Mouse (Mus musculus) midbrain, embryonic 10.5 days (tissue): Measurements from ENCODE around the gene Wipf3. TPM values are rescaled to one million over a fixed set of nuclear protein-coding genes. Genes with fewer than 3 reads are reported as not detected.

Experiments used
- DNase-seq: peaks from one replicate; pipeline ENCODE4 v3.0.0-alpha.2; 2017; ENCODE audit warnings: low spot score
- H3K27ac ChIP-seq: fragments of 300-500 bp; sonication (generic); replicated peaks from 2 replicates; pipeline ENCODE4 v1.5.1; 2016; ENCODE audit warnings: mild to moderate bottlenecking
- H3K27me3 ChIP-seq: fragments of 300-500 bp; sonication (generic); 2 replicates; pipeline ENCODE4 v1.6.1; 2016; ENCODE audit warnings: low read depth, mild to moderate bottlenecking; ENCODE audit not compliant: poor library complexity, severe bottlenecking
- H3K36me3 ChIP-seq: fragments of 300-500 bp; sonication (generic); 2 replicates; pipeline ENCODE4 v1.6.1; 2016; ENCODE audit warnings: mild to moderate bottlenecking, moderate library complexity
- H3K4me1 ChIP-seq: fragments of 300-500 bp; sonication (generic); 2 replicates; pipeline ENCODE4 v1.6.1; 2016
- H3K4me3 ChIP-seq: fragments of 300-500 bp; sonication (generic); 2 replicates; pipeline ENCODE4 v1.5.1; 2016; ENCODE audit warnings: mild to moderate bottlenecking, moderate library complexity
- H3K9me3 ChIP-seq: fragments of 300-500 bp; sonication (generic); replicated peaks from 2 replicates; pipeline ENCODE4 v1.6.1; 2016; ENCODE audit warnings: mild to moderate bottlenecking
- WGBS: fragments of 180-500 bp; shearing (Covaris S2); methylation state at CpG from one replicate; pipeline ENCODE4 v1.1.7; 2016; 5-methylcytosine and 5-hydroxymethylcytosine counted together
- polyA plus RNA-seq: library from polyadenylated mRNA; unstranded; fragments of >200 nt; fragmentation: Nextera tagmentation; extraction: Ambion mirVana; gene quantifications from 2 replicates; pipeline ENCODE4 v1.2.1, GENCODE M21; 2016

Wipf3 gene
- polyA plus RNA-seq, 1 experiment from 2014 or later, result 0.30 TPM

DNA sequence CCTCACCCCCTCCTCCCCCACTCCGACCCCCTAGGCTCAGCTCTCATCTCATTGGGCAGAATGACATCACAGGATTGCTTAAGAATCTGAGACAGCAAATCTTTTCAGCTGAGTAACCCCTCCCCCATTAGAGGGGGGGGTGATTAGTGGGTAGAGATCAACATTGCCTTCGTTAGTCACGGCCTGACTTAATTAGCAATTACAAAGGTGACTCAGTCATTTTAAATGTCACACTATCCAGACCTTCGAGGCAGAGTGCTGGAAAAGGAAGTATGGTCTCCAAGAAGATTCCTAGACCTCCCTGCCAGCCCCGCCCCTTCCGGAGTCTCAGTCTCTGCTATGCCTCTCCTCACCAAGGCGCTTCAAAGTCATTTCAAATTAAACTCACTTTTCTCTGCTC is 6.3 kb downstream of the Wipf3 start:
- no peak for DNase-seq
- Histone ChIP-seq H3K27ac (no peak overlapping the region), H3K36me3 (no peaks in the 10 kb centered on the region), H3K4me3 (no peak overlapping the region), H3K27me3 (peaks cover 17% of the 10 kb centered on the region), H3K4me1 (peaks cover 40% of the 10 kb centered on the region), H3K9me3 (no peaks in the 10 kb centered on the region)
- 47% methylated on average over 7 of the region's 7 CpGs for WGBS

DNA sequence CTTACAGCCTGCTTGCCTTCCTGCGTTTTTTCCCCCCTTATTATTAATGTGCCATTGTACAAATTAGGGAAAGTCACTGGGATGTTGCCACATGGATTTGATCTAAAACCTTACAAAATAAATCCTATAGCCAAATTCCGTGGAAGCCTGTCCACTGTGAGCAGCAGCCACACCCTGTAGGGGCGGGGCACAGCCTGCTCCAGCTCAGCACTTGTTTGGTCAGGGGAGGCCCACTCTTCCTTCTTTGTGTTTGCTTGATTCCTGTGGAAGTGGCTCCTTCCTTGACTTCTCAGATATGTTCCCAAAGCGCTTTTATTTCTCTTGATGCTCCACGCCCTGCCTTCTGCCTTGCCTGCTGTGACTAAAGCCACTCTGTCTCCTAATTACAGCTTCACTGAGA is 6.9 kb downstream of the Wipf3 start:
- H3K36me3 ChIP-seq, result no peaks in the 10 kb centered on the region
- H3K27ac ChIP-seq, result no peak overlapping the region
- no peak for DNase-seq
- peaks cover 11% of the 10 kb centered on the region for H3K27me3 ChIP-seq
- no peaks in the 10 kb centered on the region for H3K9me3 ChIP-seq
- WGBS, result 75% methylated on average over 5 of the region's 5 CpGs
- peaks cover 40% of the 10 kb centered on the region for H3K4me1 ChIP-seq
- no peak overlapping the region for H3K4me3 ChIP-seq

DNA sequence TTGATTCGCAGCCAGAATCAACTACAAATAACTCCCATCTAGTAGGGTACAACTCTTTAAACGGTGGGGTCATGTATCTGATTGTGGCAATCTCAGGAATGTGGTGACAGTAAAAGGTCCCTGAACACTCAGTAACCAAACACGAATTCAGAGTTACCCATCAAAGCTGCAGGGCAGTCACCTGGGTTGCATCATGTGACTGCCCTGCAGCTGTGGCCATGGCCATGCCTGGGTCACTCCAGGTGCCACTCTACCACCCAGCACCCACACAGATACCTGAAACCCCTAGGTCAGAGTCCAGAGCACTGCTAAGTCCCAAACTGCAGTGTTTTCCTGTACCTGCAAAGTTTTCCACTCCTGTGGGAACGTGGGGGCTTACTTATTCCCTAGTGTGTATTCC is 9.1 kb downstream of the Wipf3 start:
- Histone ChIP-seq H3K4me3 (no peak overlapping the region), H3K27ac (no peak overlapping the region), H3K9me3 (no peaks in the 10 kb centered on the region), H3K27me3 (no peaks in the 10 kb centered on the region), H3K36me3 (no peaks in the 10 kb centered on the region), H3K4me1 (peaks cover 25% of the 10 kb centered on the region)
- WGBS, result 82% methylated on average over 4 of the region's 4 CpGs
- no peak for DNase-seq

DNA sequence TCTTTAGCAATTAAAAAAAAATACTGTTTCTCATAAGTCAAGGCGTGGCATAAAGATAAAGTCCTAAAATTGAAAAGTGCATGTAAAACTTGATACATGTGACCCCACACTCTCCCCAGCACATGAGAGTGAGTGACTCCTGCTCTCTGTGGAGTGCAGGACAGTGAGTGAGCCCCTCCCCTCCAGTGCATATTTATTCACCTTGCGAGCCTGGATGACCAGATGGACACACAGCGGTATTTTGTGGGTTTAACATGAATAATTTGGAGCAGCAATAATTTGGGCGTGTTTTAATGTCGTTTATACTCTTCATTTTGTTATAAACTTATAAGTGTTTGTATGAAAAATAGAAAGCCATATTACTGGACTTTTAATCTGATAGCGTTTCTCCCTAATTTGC is 11.3 kb downstream of the Wipf3 start:
- H3K36me3 ChIP-seq, result no peaks in the 10 kb centered on the region
- peaks cover 11% of the 10 kb centered on the region for H3K4me1 ChIP-seq
- WGBS, result 92% methylated on average over 6 of the region's 6 CpGs
- H3K27me3 ChIP-seq, result no peaks in the 10 kb centered on the region
- DNase-seq, result no peak
- no peaks in the 10 kb centered on the region for H3K9me3 ChIP-seq
- no peak overlapping the region for H3K4me3 ChIP-seq
- no peak overlapping the region for H3K27ac ChIP-seq

DNA sequence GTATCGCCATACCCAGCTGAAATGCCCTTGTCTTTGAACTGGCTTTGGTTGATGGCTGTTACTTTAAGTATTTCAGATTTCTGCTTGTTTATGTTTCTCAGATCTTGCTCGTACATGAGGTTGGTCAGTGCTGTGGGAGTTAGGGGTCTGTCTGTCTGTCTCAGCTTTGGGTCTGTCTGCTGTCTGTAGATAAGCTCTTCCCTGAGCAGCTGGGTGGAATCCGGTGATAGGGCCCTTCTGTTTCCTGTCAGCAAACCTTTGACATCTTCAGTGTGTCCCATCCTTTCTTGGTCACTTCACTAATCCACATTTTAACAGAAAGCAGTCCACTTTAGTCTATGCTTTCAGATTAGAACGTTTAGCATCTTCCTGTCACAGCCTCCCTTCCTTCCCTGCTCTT is 14.3 kb downstream of the Wipf3 start:
- 83% methylated on average over 4 of the region's 4 CpGs for WGBS
- Histone ChIP-seq H3K27ac (no peak overlapping the region), H3K4me3 (no peak overlapping the region), H3K4me1 (0 out of 2 replicates have a peak, but pooled peaks cover 3% of the 10 kb centered on the region), H3K9me3 (no peaks in the 10 kb centered on the region), H3K36me3 (no peaks in the 10 kb centered on the region), H3K27me3 (no peaks in the 10 kb centered on the region)
- no peak for DNase-seq

DNA sequence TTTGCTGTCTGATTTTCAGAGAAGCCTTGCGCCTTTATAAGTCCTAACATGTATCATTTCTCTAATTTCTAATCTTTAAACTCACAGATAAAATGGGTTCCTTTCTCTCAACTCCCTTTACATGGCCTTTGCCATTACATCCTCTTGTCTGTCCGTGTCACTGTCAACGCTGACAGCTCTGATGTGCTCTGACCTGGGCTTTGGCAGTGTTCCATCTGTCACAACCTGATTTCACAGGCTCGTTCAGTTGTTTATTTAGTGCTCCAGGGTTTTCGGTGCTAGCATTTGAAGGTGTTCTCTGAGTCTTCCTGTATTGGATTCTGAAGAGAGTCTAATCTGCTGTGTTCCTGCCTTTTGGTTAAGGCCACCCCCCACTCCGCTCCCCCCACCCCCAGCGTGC is 14.7 kb downstream of the Wipf3 start:
- H3K4me1 ChIP-seq, result 0 out of 2 replicates have a peak, but pooled peaks cover 3% of the 10 kb centered on the region
- DNase-seq, result no peak
- no peaks in the 10 kb centered on the region for H3K27me3 ChIP-seq
- no peaks in the 10 kb centered on the region for H3K36me3 ChIP-seq
- H3K9me3 ChIP-seq, result no peaks in the 10 kb centered on the region
- 81% methylated on average over 7 of the region's 7 CpGs for WGBS
- H3K27ac ChIP-seq, result no peak overlapping the region
- H3K4me3 ChIP-seq, result no peak overlapping the region

DNA sequence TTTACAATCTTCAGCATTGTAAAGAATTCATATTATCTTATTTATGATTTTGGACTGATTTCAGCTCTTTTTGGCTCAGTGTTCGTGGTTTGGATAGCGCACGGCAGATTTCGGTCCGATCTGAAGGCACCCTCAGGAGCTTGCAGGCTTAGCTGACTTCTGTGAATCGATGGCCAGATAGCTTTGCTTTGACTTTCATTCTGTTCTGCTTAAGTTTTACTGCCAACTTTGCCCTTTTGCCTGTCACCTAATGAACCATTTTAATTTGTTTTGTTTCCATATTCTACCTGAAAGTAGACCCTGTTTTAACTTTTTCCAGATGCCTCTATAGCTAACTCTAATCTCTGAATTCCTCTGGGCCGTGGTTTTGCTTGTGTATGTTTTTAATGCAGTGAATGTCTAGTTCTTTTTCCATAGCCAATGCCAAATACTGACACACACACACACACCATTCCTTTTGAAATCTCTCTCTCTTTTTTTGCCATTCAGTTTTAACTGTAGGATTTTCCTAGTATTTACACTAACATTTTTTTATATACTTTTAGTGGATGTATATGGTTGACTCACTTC is 15.9 kb downstream of the Wipf3 start:
- DNase-seq, result no peak
- H3K27me3 ChIP-seq, result no peaks in the 10 kb centered on the region
- H3K36me3 ChIP-seq, result no peaks in the 10 kb centered on the region
- no peak overlapping the region for H3K4me3 ChIP-seq
- H3K9me3 ChIP-seq, result no peaks in the 10 kb centered on the region
- peaks cover 4% of the 10 kb centered on the region; the same call in 1 of the 2 replicates for H3K4me1 ChIP-seq
- H3K27ac ChIP-seq, result no peak overlapping the region
- WGBS, result 90% methylated on average over 7 of the region's 7 CpGs

DNA sequence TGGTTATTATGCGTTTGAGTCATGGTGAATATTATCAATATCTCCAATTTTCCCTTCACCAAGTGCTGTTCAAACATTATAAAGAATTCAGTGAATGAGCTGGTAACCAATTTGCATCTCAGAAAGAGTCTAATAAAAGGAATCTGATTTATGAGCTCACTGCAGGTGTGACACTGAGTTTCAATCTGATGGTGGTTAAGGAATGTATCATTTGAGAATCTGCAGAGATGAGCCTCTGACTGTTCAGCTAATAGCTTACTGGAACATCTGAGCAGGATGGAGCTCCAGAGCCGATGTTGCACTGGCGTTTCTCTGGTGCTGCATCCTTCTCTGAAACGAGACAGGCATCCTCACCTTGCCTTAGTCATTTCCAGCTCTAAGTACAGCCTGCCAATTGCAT is 17.9 kb downstream of the Wipf3 start:
- no peak for DNase-seq
- 84% methylated on average over 4 of the region's 4 CpGs for whole genome bisulfite sequencing
- Histone ChIP-seq H3K27me3 (no peaks in the 10 kb centered on the region), H3K36me3 (no peaks in the 10 kb centered on the region), H3K27ac (no peak overlapping the region), H3K9me3 (no peaks in the 10 kb centered on the region), H3K4me1 (peaks cover 9% of the 10 kb centered on the region; the same call in 1 of the 2 replicates), H3K4me3 (no peak overlapping the region)

DNA sequence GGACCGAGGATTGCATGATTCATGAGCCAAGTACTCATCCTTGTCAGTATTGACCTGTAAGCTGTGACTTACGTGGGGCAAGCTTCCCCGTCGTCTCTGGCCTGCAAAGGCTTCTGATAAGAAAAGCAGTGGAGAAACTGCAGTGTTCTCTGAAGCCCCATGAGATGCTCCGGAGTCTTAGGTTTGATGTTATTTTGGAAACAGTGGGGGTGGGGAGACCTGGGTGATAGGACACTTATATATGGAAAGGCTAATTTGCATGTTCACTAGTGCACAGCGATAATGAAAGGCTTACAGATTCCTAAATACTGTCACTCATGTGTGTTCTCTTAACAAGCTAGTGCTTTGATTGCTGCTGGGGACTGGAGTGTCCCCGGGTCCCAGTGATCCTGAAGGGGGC is 30.3 kb downstream of the Wipf3 start:
- no peak for DNase-seq
- no peak overlapping the region for H3K27ac ChIP-seq

DNA sequence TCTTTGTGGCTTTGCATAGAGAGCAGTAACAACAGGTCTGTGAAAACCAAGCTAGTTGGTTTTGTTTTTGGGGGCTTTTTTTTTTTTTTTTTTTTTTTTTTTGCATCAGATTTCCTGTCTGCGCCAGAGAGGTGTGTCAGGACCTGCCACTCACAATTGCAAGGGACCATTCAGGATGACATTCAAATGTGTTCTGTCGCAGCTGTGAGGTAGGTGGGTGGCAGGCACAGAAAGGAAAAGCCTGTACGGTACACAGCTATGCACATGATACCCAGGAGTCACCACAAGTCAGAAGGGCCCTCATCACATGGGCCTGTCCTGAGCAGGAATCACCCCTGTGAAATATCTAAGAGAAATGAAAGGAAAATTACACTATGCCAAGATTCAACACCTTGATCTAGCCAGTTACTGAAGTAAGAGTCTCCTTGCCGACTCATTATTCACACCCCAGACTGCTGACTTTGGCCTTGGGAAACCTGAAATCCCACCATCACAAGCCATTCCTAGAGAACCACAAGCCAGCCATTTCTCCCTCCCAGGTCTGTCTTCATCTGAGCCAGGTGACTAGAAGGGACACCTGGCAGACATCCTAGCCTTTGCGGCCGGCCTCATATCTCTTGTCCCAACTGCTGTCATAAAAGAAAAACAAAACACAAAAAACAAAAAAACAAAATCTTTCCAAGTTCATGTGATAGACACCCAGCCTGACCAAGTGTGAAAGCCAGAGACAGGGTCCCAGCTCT is 30.9 kb downstream of the Wipf3 start:
- WGBS, result 80% methylated on average over 6 of the region's 6 CpGs
- DNase-seq, result no peak
- no peaks in the 10 kb centered on the region for H3K9me3 ChIP-seq
- H3K4me3 ChIP-seq, result no peak overlapping the region
- H3K36me3 ChIP-seq, result no peaks in the 10 kb centered on the region
- H3K27me3 ChIP-seq, result 0 out of 2 replicates have a peak, but pooled peaks cover 3% of the 10 kb centered on the region
- H3K4me1 ChIP-seq, result peaks cover 11% of the 10 kb centered on the region; the same call in 1 of the 2 replicates
- no peak overlapping the region for H3K27ac ChIP-seq

More for the DNA sequence above, 30.3 kb downstream of the Wipf3 start:
- no peak overlapping the region for H3K4me3 ChIP-seq
- 72% methylated on average over 7 of the region's 7 CpGs for WGBS
- no peaks in the 10 kb centered on the region for H3K36me3 ChIP-seq
- H3K27me3 ChIP-seq, result 0 out of 2 replicates have a peak, but pooled peaks cover 3% of the 10 kb centered on the region
- no peaks in the 10 kb centered on the region for H3K9me3 ChIP-seq
- H3K4me1 ChIP-seq, result peaks cover 11% of the 10 kb centered on the region; the same call in 1 of the 2 replicates

DNA sequence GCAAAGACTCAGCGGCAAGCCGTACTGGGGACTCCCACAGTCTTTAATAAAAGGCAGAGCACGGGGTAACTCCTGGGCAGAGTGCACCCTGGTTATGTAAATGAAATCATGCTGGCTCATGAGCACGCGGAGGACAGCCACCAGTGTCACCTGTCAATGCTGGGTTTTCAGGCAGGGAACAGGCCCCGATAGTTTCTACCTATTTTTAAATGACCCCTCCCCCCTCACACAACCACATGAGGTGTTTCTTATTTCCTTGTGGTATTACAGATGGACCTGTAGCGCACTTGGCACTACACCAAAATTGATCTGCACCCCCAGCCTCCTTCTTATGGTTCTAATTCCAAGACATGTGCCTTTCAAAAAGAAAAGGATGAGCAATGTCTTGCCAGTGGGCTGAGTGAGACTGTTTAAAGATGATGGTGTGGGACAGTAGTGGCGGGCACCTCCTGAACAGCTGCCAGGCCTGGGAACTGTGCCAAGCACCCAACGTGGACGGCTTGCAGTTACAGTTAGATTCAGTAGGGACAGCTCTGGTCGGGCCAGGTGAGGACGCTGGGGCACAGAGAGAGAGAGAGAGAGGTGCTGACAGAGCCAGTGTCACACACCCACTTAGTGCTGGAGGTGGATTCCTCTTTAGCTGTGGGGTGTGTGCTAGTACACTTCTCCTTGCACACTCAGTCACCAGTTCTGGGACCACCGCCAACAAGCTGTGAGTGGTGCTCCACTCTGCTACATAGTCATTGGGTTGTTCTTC is 31.7 kb downstream of the Wipf3 start:
- no peaks in the 10 kb centered on the region for H3K36me3 ChIP-seq
- WGBS, result 76% methylated on average over 13 of the region's 13 CpGs
- no peak overlapping the region for H3K4me3 ChIP-seq
- 0 out of 2 replicates have a peak, but pooled peaks cover 3% of the 10 kb centered on the region for H3K27me3 ChIP-seq
- H3K27ac ChIP-seq, result no peak overlapping the region
- H3K9me3 ChIP-seq, result no peaks in the 10 kb centered on the region
- H3K4me1 ChIP-seq, result peaks cover 11% of the 10 kb centered on the region; the same call in 1 of the 2 replicates
- no peak for DNase-seq

DNA sequence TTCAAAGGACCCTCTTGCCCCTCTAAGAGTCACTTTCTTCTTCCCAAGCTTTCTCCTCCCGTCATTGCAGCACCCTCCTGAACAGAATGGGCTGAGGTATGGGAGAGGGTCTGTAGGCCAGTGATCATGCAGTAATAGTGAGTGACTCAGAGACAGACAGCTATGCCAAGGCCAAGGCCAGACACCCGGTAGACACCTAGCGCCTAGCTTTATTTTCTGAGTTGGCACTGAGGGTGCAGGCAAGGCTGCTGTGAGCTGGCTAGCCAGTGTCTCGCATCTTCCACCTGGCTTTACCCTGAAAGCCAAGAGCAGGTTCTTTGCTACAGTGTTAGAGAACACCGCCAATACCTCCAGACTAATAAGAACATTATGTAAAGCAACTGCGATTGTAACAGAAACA is 33.4 kb downstream of the Wipf3 start:
- no peak overlapping the region for H3K27ac ChIP-seq
- no peaks in the 10 kb centered on the region for H3K36me3 ChIP-seq
- WGBS, result 88% methylated on average over 6 of the region's 6 CpGs
- H3K9me3 ChIP-seq, result no peaks in the 10 kb centered on the region
- H3K27me3 ChIP-seq, result 0 out of 2 replicates have a peak, but pooled peaks cover 3% of the 10 kb centered on the region
- no peak overlapping the region for H3K4me3 ChIP-seq
- DNase-seq, result no peak
- 0 out of 2 replicates have a peak, but pooled peaks cover 8% of the 10 kb centered on the region for H3K4me1 ChIP-seq
